Mouse (Mus musculus): ENCODE data around the gene Far2. TPM values are rescaled to one million over a fixed set of nuclear protein-coding genes. Genes with fewer than 3 reads are reported as not detected.

The Far2 gene
- polyA plus RNA-seq, 1 experiment from 2014 or later, result 4.5 TPM

GRCm38 (mm10) chr6:148199729-148200128 lies 152.7 kb downstream of the Far2 start:
- no peaks in the 10 kb centered on the region for H3K9me3 ChIP-seq
- H3K27me3 ChIP-seq (replicated peaks), result no peaks in the 10 kb centered on the region
- peaks cover 17% of the 10 kb centered on the region for H3K36me3 ChIP-seq
- H3K4me3 ChIP-seq (replicated peaks), result no peak overlapping the region
- H3K4me1 ChIP-seq, result no peaks in the 10 kb centered on the region
- no peak overlapping the region for H3K4me2 ChIP-seq
- WGBS, result 79% methylated on average over 3 of the region's 3 CpGs
- ATAC-seq (ENCODE audit: insufficient read depth, low FRiP score, low read depth), result 0 out of 2 replicates have a peak, but pooled peaks have one; percentile 22
- no peak overlapping the region for H3K9ac ChIP-seq
- peak overlapping the region; percentile 74 for H3K27ac ChIP-seq

- H3K4me3 ChIP-seq (replicated peaks), result no peak overlapping the region
- no peak overlapping the region for H3K4me2 ChIP-seq
- H3K4me1 ChIP-seq, result no peaks in the 10 kb centered on the region; the same call in 1 of the 2 replicates
- H3K27me3 ChIP-seq (replicated peaks), result no peaks in the 10 kb centered on the region
- H3K9me3 ChIP-seq, result no peaks in the 10 kb centered on the region
- H3K36me3 ChIP-seq, result peaks cover 12% of the 10 kb centered on the region
- H3K27ac ChIP-seq, result no peak overlapping the region
- WGBS, result 86% methylated on average over 1 of the region's 1 CpGs
- ATAC-seq (ENCODE audit: insufficient read depth, low FRiP score, low read depth), result no peak
- H3K9ac ChIP-seq, result no peak overlapping the region
Measured at GRCm38 (mm10) chr6:148205134-148205533, 158.1 kb downstream of the Far2 start.

- WGBS, result 65% methylated on average over 1 of the region's 1 CpGs
- H3K27me3 ChIP-seq (replicated peaks), result no peaks in the 10 kb centered on the region
- H3K9me3 ChIP-seq, result no peaks in the 10 kb centered on the region
- H3K9ac ChIP-seq, result no peak overlapping the region
- no peak overlapping the region for H3K27ac ChIP-seq
- H3K36me3 ChIP-seq, result peaks cover 9% of the 10 kb centered on the region
- H3K4me1 ChIP-seq, result peaks cover 3% of the 10 kb centered on the region; the same call in 1 of the 2 replicates
- no peak overlapping the region for H3K4me2 ChIP-seq
- ATAC-seq (ENCODE audit: insufficient read depth, low FRiP score, low read depth), result no peak
- no peak overlapping the region for H3K4me3 ChIP-seq (replicated peaks)
Measured at GRCm38 (mm10) chr6:148207522-148207921, 160.5 kb downstream of the Far2 start.

- peak; percentile 57 for ATAC-seq (ENCODE audit: insufficient read depth, low FRiP score, low read depth)
- peak overlapping the region; percentile 50 for H3K4me2 ChIP-seq
- peaks cover 5% of the 10 kb centered on the region; the same call in 1 of the 2 replicates for H3K4me1 ChIP-seq
- H3K9ac ChIP-seq, result peak overlapping the region; percentile 88
- H3K9me3 ChIP-seq, result no peaks in the 10 kb centered on the region
- H3K27ac ChIP-seq, result peak overlapping the region; percentile 84
- H3K4me3 ChIP-seq (replicated peaks), result peak overlapping the region; percentile 93
- WGBS, result under 1% methylated on average over 51 of the region's 51 CpGs
- no peaks in the 10 kb centered on the region for H3K27me3 ChIP-seq (replicated peaks)
- H3K36me3 ChIP-seq, result no peaks in the 10 kb centered on the region
Measured at GRCm38 (mm10) chr6:148211391-148211876, 164.4 kb downstream of the Far2 start.

GRCm38 (mm10) chr6:148211897-148212680 lies 165.0 kb downstream of the Far2 start, which contains the start of gene Ergic2:
Gene Ergic2, minus strand, starts transcription at chr6:148212374.
- H3K27ac ChIP-seq, result peak within 1 kb of the TSS; percentile 88
- H3K36me3 ChIP-seq, result no peaks in the 10 kb centered on the region
- peak within 1 kb of the TSS; percentile 88 for H3K9ac ChIP-seq
- peak within 1 kb of the TSS; percentile 93 for H3K4me3 ChIP-seq (replicated peaks)
- no peaks in the 10 kb centered on the region for H3K9me3 ChIP-seq
- WGBS, result under 1% methylated on average over 61 of the region's 61 CpGs
- H3K4me2 ChIP-seq, result peak within 1 kb of the TSS; percentile 55
- peaks cover 5% of the 10 kb centered on the region; the same call in 1 of the 2 replicates for H3K4me1 ChIP-seq
- no peaks in the 10 kb centered on the region for H3K27me3 ChIP-seq (replicated peaks)
- ATAC-seq (ENCODE audit: insufficient read depth, low FRiP score, low read depth), result peak; percentile 99

- 5% methylated on average over 5 of the region's 5 CpGs for WGBS
- Histone ChIP-seq H3K4me1 (peaks cover 5% of the 10 kb centered on the region; the same call in 1 of the 2 replicates), H3K27me3 (replicated peaks) (no peaks in the 10 kb centered on the region), H3K36me3 (no peaks in the 10 kb centered on the region), H3K9me3 (no peaks in the 10 kb centered on the region), H3K27ac (no peak overlapping the region), H3K4me3 (replicated peaks) (no peak overlapping the region), H3K9ac (no peak overlapping the region), H3K4me2 (no peak overlapping the region)
- no peak for ATAC-seq (ENCODE audit: insufficient read depth, low FRiP score, low read depth)
Measured at GRCm38 (mm10) chr6:148214765-148215164, 167.7 kb downstream of the Far2 start.

- H3K4me1 ChIP-seq, result peaks cover 3% of the 10 kb centered on the region; the same call in 1 of the 2 replicates
- no peak for ATAC-seq (ENCODE audit: insufficient read depth, low FRiP score, low read depth)
- H3K4me3 ChIP-seq (replicated peaks), result no peak overlapping the region
- H3K4me2 ChIP-seq, result no peak overlapping the region
- no peaks in the 10 kb centered on the region for H3K9me3 ChIP-seq
- H3K36me3 ChIP-seq, result no peaks in the 10 kb centered on the region
- H3K27ac ChIP-seq, result no peak overlapping the region
- WGBS, result 89% methylated on average over 4 of the region's 4 CpGs
- no peaks in the 10 kb centered on the region for H3K27me3 ChIP-seq (replicated peaks)
- no peak overlapping the region for H3K9ac ChIP-seq
Measured at GRCm38 (mm10) chr6:148216752-148217151, 169.7 kb downstream of the Far2 start.

GRCm38 (mm10) chr6:148218235-148219076 lies 171.4 kb downstream of the Far2 start:
- Histone ChIP-seq H3K9ac (no peak overlapping the region), H3K4me2 (no peak overlapping the region), H3K27ac (no peak overlapping the region), H3K27me3 (replicated peaks) (no peaks in the 10 kb centered on the region), H3K9me3 (no peaks in the 10 kb centered on the region), H3K4me3 (replicated peaks) (no peak overlapping the region), H3K36me3 (no peaks in the 10 kb centered on the region), H3K4me1 (no peaks in the 10 kb centered on the region)
- WGBS, result 73% methylated on average over 2 of the region's 2 CpGs
- no peak for ATAC-seq (ENCODE audit: insufficient read depth, low FRiP score, low read depth)

GRCm38 (mm10) chr6:148222686-148223085 lies 175.6 kb downstream of the Far2 start:
- Histone ChIP-seq H3K4me1 (no peaks in the 10 kb centered on the region), H3K4me3 (replicated peaks) (no peak overlapping the region), H3K36me3 (no peaks in the 10 kb centered on the region), H3K27me3 (replicated peaks) (no peaks in the 10 kb centered on the region), H3K27ac (no peak overlapping the region), H3K9me3 (no peaks in the 10 kb centered on the region), H3K4me2 (no peak overlapping the region), H3K9ac (no peak overlapping the region)
- ATAC-seq (ENCODE audit: insufficient read depth, low FRiP score, low read depth), result no peak
- 69% methylated on average over 2 of the region's 2 CpGs for WGBS

GRCm38 (mm10) chr6:148227542-148227941 lies 180.5 kb downstream of the Far2 start:
- Histone ChIP-seq H3K9ac (no peak overlapping the region), H3K4me3 (replicated peaks) (no peak overlapping the region), H3K4me1 (no peaks in the 10 kb centered on the region), H3K36me3 (no peaks in the 10 kb centered on the region), H3K27me3 (replicated peaks) (no peaks in the 10 kb centered on the region), H3K27ac (no peak overlapping the region), H3K4me2 (no peak overlapping the region), H3K9me3 (no peaks in the 10 kb centered on the region)
- ATAC-seq (ENCODE audit: insufficient read depth, low FRiP score, low read depth), result no peak
- WGBS, result 66% methylated on average over 3 of the region's 3 CpGs

Measured in stomach, embryonic 15.5 days (tissue).